Mouse (Mus musculus) myocyte (in vitro differentiated cells): Measurements from ENCODE around the gene Micall1.

Experiments
- MAX ChIP-seq: IDR thresholded peaks from one replicate; pipeline ENCODE4 v1.6.1; 2011; ENCODE audit warnings: low read depth, mild to moderate bottlenecking, control low read depth
- MYOD1 ChIP-seq, 3 experiments: IDR thresholded peaks; one replicate each; pipeline ENCODE4 v1.6.1; 2011; ENCODE audit warnings: control low read depth in 2 of 3, low read depth in 2 of 3, mild to moderate bottlenecking in 2 of 3, moderate library complexity in 1 of 3; ENCODE audit not compliant: insufficient read length in 2 of 3, control insufficient read depth in 1 of 3
- POLR2A ChIP-seq: IDR thresholded peaks from one replicate; pipeline ENCODE4 v1.6.1; 2011; ENCODE audit warnings: low read depth, mild to moderate bottlenecking, control low read depth, moderate library complexity; ENCODE audit not compliant: insufficient read length
- POLR2AphosphoS2 ChIP-seq: IDR thresholded peaks from one replicate; pipeline ENCODE4 v1.6.1; 2011; ENCODE audit warnings: low read depth, control low read depth; ENCODE audit not compliant: insufficient read length
- SRF ChIP-seq: IDR thresholded peaks from one replicate; pipeline ENCODE4 v1.6.1; 2011; ENCODE audit warnings: low read depth; ENCODE audit not compliant: control insufficient read depth, insufficient read length
- TCF12 ChIP-seq: IDR thresholded peaks from one replicate; pipeline ENCODE4 v1.6.1; 2011; ENCODE audit warnings: mild to moderate bottlenecking, control low read depth; ENCODE audit not compliant: poor library complexity, insufficient read depth, severe bottlenecking
- USF1 ChIP-seq: IDR thresholded peaks from one replicate; pipeline ENCODE4 v1.6.1; 2011; ENCODE audit warnings: low read depth, mild to moderate bottlenecking, control low read depth, moderate library complexity

DNA sequence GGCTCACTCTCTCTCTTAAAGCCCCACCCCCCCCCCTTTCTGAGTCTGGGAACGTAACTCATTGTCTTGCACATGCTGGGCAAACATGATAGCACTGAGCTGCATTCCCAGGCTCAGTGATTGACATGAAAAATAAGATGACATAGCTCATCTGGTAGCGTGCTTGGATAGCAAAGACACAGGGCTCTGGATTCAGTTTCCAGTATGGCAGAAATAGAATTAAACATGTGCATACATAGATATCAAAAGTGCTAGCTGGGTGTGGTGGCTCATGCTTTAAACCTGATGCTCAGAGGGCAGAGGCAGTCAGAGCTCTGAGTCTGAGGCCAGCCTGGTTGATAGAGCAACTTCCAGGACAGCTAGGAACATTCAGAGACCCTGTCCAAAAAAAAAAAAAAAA lies 2.9 kb upstream of the Micall1 start:
- no peak for TF ChIP-seq TCF12
- no peak for TF ChIP-seq POLR2A
- TF ChIP-seq SRF: no peak
- TF ChIP-seq MAX: no peak
- TF ChIP-seq USF1: no peak
- TF ChIP-seq POLR2AphosphoS2: no peak
- no peak for TF ChIP-seq MYOD1 (IDR thresholded peaks at IDR 0.05; ENCODE audit: control insufficient read depth in 1 of 3, insufficient read length in 2 of 3, low read depth in 2 of 3)
